Mouse (Mus musculus) cerebellum, adult 2 months (tissue): Measurements from ENCODE around the gene Prr36.

Experiments
- CTCF ChIP-seq: fragments of 200-500 bp; IDR thresholded peaks from 2 replicates; pipeline ENCODE4 v1.5.1; 2011; ENCODE audit warnings: low read depth, mild to moderate bottlenecking, control low read depth, low read length, moderate library complexity, borderline replicate concordance; ENCODE audit not compliant: insufficient read depth
- POLR2A ChIP-seq: fragments of 200-500 bp; IDR thresholded peaks from 2 replicates; pipeline ENCODE4 v1.6.1; 2011; ENCODE audit warnings: low read length, control low read depth, borderline replicate concordance; ENCODE audit not compliant: insufficient read depth

DNA sequence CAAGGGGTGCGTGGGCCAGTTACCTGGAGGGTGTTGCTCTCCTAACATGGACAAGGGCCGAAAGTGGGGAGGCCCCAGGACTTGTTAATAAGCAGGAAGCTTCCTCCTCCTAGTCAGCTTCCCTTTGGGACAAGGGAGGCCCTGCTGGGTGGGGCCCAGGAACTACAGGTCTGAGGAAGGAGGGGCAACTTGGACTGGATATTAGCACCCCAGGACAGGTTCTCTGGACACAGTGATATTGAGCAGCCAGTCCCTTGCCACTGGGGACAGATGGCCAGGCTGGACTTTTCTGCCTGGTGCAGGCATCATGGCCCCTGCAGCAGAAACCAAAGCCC is 10.3 kb downstream of the Prr36 start:
- TF ChIP-seq CTCF (no peak), POLR2A (no peak)
